Mouse (Mus musculus) midbrain, postnatal 0 days (tissue): ENCODE results near the gene Slc34a3. TPM values are rescaled to one million over a fixed set of nuclear protein-coding genes. Genes with fewer than 3 reads are reported as not detected.

Experiments used
- ATAC-seq: fragments of 200-750 bp; cut with Nextera tagmentation; 2 replicates; pipeline ENCODE4 v1.8.0; 2017; ENCODE audit warnings: moderate number of reproducible peaks, mild to moderate bottlenecking, moderate TSS enrichment, moderate library complexity; ENCODE audit not compliant: low FRiP score
- DNase-seq: peaks from one replicate; pipeline ENCODE4 v3.0.0-alpha.2; 2015; ENCODE audit warnings: low spot score
- H3K27ac ChIP-seq: fragments of 300-500 bp; sonication (generic); 2 replicates; pipeline ENCODE4 v1.5.1; 2014; ENCODE audit warnings: low read depth, mild to moderate bottlenecking, low read length, mixed read lengths
- H3K27me3 ChIP-seq: fragments of 300-500 bp; sonication (generic); 2 replicates; pipeline ENCODE4 v1.6.1; 2014; ENCODE audit warnings: low read length, control low read depth, mixed read lengths; ENCODE audit not compliant: insufficient read depth
- H3K36me3 ChIP-seq: fragments of 300-500 bp; sonication (generic); 2 replicates; pipeline ENCODE4 v1.6.1; 2014; ENCODE audit warnings: low read length, control low read depth, mixed read lengths; ENCODE audit not compliant: insufficient read depth
- H3K4me1 ChIP-seq: fragments of 300-500 bp; sonication (generic); 2 replicates; pipeline ENCODE4 v1.6.1; 2014; ENCODE audit warnings: mild to moderate bottlenecking, control low read depth, antibody characterized with exemption, low read length, mixed read lengths; ENCODE audit not compliant: insufficient read depth
- H3K4me2 ChIP-seq: fragments of 300-500 bp; sonication (generic); 2 replicates; pipeline ENCODE4 v1.6.1; 2014; ENCODE audit warnings: low read depth, mild to moderate bottlenecking, low read length, mixed read lengths; ENCODE audit not compliant: poor library complexity, severe bottlenecking
- H3K4me3 ChIP-seq: fragments of 300-500 bp; sonication (generic); 2 replicates; pipeline ENCODE4 v1.5.1; 2014; ENCODE audit warnings: low read depth, mild to moderate bottlenecking, low read length, moderate library complexity
- H3K9ac ChIP-seq: fragments of 300-500 bp; sonication (generic); replicated peaks from 2 replicates; pipeline ENCODE4 v1.6.1; 2014; ENCODE audit warnings: mild to moderate bottlenecking, low read length, moderate library complexity, mixed read lengths; ENCODE audit not compliant: poor library complexity, severe bottlenecking
- H3K9me3 ChIP-seq: fragments of 300-500 bp; sonication (generic); 2 replicates; pipeline ENCODE4 v1.6.1; 2016; ENCODE audit warnings: low read length, control low read depth
- CTCF ChIP-seq: IDR thresholded peaks from 2 replicates; pipeline ENCODE4 v1.5.1; 2016; ENCODE audit warnings: antibody characterized with exemption, mild to moderate bottlenecking
- WGBS: fragments of 180-500 bp; shearing (Covaris S2); extraction: QIAGEN DNeasy Blood & Tissue Kit; methylation state at CpG from one replicate; pipeline ENCODE4 v1.1.7; 2014; 5-methylcytosine and 5-hydroxymethylcytosine counted together
- polyA plus RNA-seq: library from polyadenylated mRNA; unstranded; fragments of >200 nt; fragmentation: Nextera tagmentation; extraction: Ambion mirVana; gene quantifications from 2 replicates; pipeline ENCODE4 v1.2.1, GENCODE M21; 2015
- total RNA-seq: library from RNA; depleted of rRNA; stranded (reverse); fragments of >200 nt; gene quantifications from 2 replicates; pipeline ENCODE4 v1.2.3, GENCODE M21; 2014; rRNA removed

Gene Slc34a3
- not detected in 2 replicates for total RNA-seq
- polyA plus RNA-seq, result not detected in 2 replicates

DNA sequence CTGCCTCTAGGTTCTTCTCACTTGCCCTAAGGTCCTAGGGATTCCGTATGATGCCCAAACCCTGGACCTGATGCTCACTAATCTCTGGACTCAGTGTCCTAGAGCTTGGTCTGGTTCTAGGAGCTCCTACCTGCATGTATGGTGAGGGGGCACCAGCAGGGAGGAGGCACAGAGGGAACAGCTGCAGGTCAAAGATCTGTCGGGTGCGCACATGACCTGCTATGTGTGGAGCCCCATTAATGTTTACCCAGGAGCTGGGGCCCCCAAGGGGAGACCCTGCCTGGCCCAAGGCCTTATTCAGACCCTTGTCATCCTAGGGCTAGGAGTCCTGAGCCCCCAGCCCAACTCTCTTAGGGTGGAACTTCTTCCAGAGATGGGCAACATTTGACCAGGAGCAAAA, at the start of gene Slc34a3:
Gene Slc34a3, minus strand, starts transcription at position 315 of the 400 bp plus-strand sequence.
- H3K27ac ChIP-seq, result no peak within 1 kb of the TSS
- H3K36me3 ChIP-seq, result no peaks in the 10 kb centered on the region
- no peaks in the 10 kb centered on the region; the same call in 1 of the 2 replicates for H3K4me1 ChIP-seq
- H3K9me3 ChIP-seq, result no peaks in the 10 kb centered on the region
- ATAC-seq (no peak), DNase-seq (no peak)
- no peak within 1 kb of the TSS for H3K9ac ChIP-seq
- 87% methylated on average over 3 of the region's 3 CpGs for WGBS
- H3K27me3 ChIP-seq, result no peaks in the 10 kb centered on the region; the same call in 1 of the 2 replicates
- H3K4me2 ChIP-seq, result no peak within 1 kb of the TSS
- no peak within 1 kb of the TSS for H3K4me3 ChIP-seq
- no peak for TF ChIP-seq CTCF

DNA sequence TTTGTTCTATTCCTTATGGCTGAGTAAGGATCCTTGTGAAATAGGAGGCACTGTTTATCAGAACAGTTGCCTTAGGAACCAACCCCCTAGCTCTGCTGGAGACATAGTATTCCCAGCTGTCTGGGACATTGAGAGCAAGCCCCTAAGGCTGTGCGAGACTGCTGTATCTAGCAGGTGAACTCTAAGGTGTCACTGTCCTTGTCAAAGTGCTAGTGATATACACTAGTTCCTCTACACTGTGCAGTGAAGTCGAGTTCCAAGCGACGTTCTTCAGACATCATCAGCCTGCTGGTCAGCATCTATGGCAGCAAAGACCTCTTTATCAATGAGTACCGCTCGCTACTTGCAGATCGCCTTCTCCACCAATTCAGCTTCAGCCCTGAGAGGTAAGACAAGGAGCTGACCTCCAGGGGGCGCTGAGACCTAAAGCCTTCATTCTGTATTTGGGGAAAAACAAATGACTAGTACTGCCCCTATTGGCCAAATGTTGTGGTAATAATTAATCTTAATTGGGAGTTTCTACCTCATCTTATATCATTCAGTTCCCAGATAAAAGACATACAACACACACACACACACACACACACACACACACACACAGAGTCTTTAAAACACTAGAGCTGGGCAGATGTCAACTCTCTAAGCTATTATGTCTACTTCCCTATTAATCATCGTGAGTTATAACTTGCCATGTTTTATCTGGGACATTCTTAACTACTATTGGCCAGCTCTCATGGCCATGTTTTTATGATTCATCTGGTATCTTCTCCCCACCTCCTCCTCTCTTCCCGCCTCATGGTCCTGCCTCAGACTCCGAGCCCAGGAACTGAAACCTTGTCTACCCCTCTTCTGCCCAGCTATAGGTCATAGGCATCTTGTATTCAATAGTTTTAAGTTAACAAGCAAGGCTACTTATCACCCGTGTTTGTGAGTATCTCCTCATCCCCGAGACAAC, 45.0 kb upstream of the Slc34a3 start:
- Histone ChIP-seq H3K9me3 (no peaks in the 10 kb centered on the region), H3K4me3 (no peak overlapping the region), H3K9ac (no peak overlapping the region), H3K27me3 (no peaks in the 10 kb centered on the region), H3K4me1 (no peaks in the 10 kb centered on the region), H3K36me3 (peaks cover 70% of the 10 kb centered on the region), H3K27ac (no peak overlapping the region), H3K4me2 (no peak overlapping the region)
- peak; percentile 90 for TF ChIP-seq CTCF
- ATAC-seq, result no peak
- DNase-seq, result peak; percentile 91
- 61% methylated on average over 13 of the region's 13 CpGs for WGBS

DNA sequence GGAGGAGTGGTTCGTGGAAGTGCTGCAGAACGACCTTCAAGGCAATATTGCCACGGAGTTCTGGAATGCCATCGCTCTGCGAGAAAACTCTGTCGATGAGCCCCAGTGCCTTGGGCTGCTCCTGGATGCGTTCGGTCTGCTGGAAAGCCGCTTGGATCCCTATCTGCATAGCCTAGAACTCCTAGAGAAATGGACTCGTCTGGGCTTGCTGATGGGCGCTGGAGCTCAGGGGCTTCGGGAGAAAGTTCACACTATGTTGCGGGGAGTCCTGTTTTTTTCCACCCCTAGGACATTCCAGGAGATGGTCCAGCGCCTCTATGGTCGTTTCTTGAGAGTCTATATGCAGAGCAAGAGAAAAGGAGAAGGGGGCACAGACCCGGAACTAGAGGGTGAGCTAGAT, 38.8 kb upstream of the Slc34a3 start:
- WGBS, result 40% methylated on average over 16 of the region's 16 CpGs

DNA sequence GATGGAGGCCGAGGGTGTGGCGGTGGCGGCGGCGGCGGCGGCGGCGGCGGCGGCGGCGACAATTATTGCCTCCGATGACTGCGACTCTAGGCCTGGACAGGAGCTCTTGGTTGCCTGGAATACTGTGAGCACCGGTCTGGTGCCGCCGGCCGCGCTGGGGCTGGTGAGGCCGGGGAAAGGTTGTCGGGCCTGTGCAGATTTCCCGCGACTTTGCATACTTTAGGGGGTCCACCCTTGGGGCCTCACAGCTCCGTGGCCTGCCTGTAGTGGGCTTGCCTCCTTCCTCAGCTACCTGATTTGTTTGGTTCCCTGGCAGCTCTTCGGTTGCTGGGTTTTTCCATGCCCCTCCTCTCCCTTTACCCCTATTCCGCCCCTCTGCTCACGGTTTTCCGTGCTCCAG, 38.4 kb upstream of the Slc34a3 start:
- Histone ChIP-seq H3K9ac (peak overlapping the region; percentile 91), H3K27ac (peak overlapping the region; percentile 75), H3K4me1 (peaks cover 17% of the 10 kb centered on the region), H3K4me2 (peak overlapping the region; percentile 94), H3K9me3 (no peaks in the 10 kb centered on the region), H3K36me3 (peaks cover 58% of the 10 kb centered on the region), H3K27me3 (no peaks in the 10 kb centered on the region), H3K4me3 (peak overlapping the region; percentile 78)
- WGBS, result 0% methylated on average over 28 of the region's 29 CpGs
- no peak for TF ChIP-seq CTCF
- DNase-seq (no peak), ATAC-seq (peak; percentile 61)

More for the DNA sequence above, 38.8 kb upstream of the Slc34a3 start:
- Histone ChIP-seq H3K4me3 (peak overlapping the region; percentile 78), H3K36me3 (peaks cover 62% of the 10 kb centered on the region), H3K4me2 (peak overlapping the region; percentile 94), H3K27me3 (no peaks in the 10 kb centered on the region), H3K9me3 (no peaks in the 10 kb centered on the region), H3K9ac (peak overlapping the region; percentile 91), H3K27ac (peak overlapping the region; percentile 75), H3K4me1 (peaks cover 17% of the 10 kb centered on the region)
- TF ChIP-seq CTCF, result no peak
- no peak for ATAC-seq
- no peak for DNase-seq

DNA sequence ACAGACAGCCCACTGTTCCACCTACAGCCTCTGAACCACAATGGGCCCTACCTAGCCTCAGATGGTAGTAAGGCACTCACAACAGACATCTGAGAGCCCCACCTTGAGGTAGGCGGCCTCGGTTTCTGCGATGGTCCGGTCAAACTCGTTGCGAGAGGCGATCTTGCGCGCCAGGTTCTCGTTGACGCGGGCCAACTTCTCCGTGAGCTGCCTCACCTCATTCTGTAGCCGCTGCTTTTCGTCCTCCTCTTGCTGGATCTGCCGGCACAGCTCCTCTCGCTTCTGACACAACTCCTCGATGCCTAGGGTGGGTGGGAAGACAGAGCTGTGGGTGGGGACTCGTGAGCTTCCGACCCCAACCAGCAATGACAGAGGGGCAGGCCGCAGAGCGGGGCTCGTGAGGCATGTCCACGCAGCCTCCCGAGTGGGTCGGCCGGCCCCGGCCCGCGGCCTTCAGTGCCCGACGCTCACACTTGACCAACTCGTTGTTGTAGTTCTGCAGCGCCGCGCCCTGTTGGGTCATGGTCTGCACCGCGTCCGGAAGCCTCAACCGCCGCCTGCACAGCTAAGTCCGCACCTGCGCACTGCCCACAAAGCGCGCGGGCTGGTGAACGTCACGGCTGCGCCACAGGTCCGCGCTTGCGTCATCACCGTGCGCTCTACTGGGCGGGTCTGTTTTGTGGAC, 37.8 kb upstream of the Slc34a3 start, which contains the start of the genes Ssna1 and Anapc2:
Gene Ssna1, minus strand, starts transcription at position 612 of the 685 bp plus-strand sequence.
Gene Anapc2, plus strand, starts transcription at position 652 of the 685 bp plus-strand sequence.
- Histone ChIP-seq H3K4me3 (peak within 1 kb of the TSS; percentile 78), H3K4me2 (peak within 1 kb of the TSS; percentile 94), H3K27me3 (no peaks in the 10 kb centered on the region), H3K9me3 (no peaks in the 10 kb centered on the region), H3K27ac (peak within 1 kb of the TSS; percentile 75), H3K4me1 (peaks cover 22% of the 10 kb centered on the region), H3K9ac (peak within 1 kb of the TSS; percentile 91), H3K36me3 (peaks cover 59% of the 10 kb centered on the region)
- peak; percentile 50 for TF ChIP-seq CTCF
- under 1% methylated on average over 51 of the region's 55 CpGs for WGBS
- peak; percentile 93 for ATAC-seq
- peak; percentile 98 for DNase-seq
